Mouse (Mus musculus): ENCODE results near the gene Gnb1. TPM values are rescaled to one million over a fixed set of nuclear protein-coding genes. Genes with fewer than 3 reads are reported as not detected.

Gene Gnb1
- polyA plus RNA-seq, 1 experiment from 2014 or later = 1,179 TPM

- Histone ChIP-seq H3K4me1 (no peaks in the 10 kb centered on the region), H3K4me3 (no peak overlapping the region), H3K9ac (no peak overlapping the region), H3K27ac (no peak overlapping the region), H3K36me3 (replicated peaks) (peaks cover 9% of the 10 kb centered on the region), H3K9me3 (no peaks in the 10 kb centered on the region), H3K4me2 (no peak overlapping the region), H3K27me3 (replicated peaks) (no peaks in the 10 kb centered on the region)
- WGBS = 92% methylated on average over 2 of the region's 2 CpGs
- ATAC-seq (replicated peaks) = no peak
These were observed 82.0 kb downstream of the Gnb1 start for GRCm38 (mm10) chr4:155573155-155573554.

GRCm38 (mm10) chr4:155573876-155574275, 82.7 kb downstream of the Gnb1 start:
- H3K27me3 ChIP-seq (replicated peaks) = no peaks in the 10 kb centered on the region
- H3K9ac ChIP-seq = no peak overlapping the region
- ATAC-seq (replicated peaks) = no peak
- H3K4me2 ChIP-seq = no peak overlapping the region
- H3K9me3 ChIP-seq = no peaks in the 10 kb centered on the region
- H3K36me3 ChIP-seq (replicated peaks) = peaks cover 9% of the 10 kb centered on the region
- H3K4me3 ChIP-seq = no peak overlapping the region
- no peak overlapping the region for H3K27ac ChIP-seq
- no peaks in the 10 kb centered on the region for H3K4me1 ChIP-seq
- 93% methylated on average over 9 of the region's 9 CpGs for WGBS

GRCm38 (mm10) chr4:155574931-155575330, 83.8 kb downstream of the Gnb1 start:
- Histone ChIP-seq H3K27me3 (replicated peaks) (no peaks in the 10 kb centered on the region), H3K36me3 (replicated peaks) (peaks cover 9% of the 10 kb centered on the region), H3K9ac (no peak overlapping the region), H3K4me2 (no peak overlapping the region), H3K27ac (no peak overlapping the region), H3K4me3 (no peak overlapping the region), H3K4me1 (no peaks in the 10 kb centered on the region), H3K9me3 (no peaks in the 10 kb centered on the region)
- no peak for ATAC-seq (replicated peaks)
- WGBS = 91% methylated on average over 11 of the region's 11 CpGs

- Histone ChIP-seq H3K36me3 (replicated peaks) (peaks cover 9% of the 10 kb centered on the region), H3K9ac (no peak overlapping the region), H3K27ac (no peak overlapping the region), H3K4me1 (no peaks in the 10 kb centered on the region), H3K27me3 (replicated peaks) (no peaks in the 10 kb centered on the region), H3K9me3 (no peaks in the 10 kb centered on the region), H3K4me3 (no peak overlapping the region), H3K4me2 (no peak overlapping the region)
- ATAC-seq (replicated peaks) = no peak
- WGBS = 82% methylated on average over 8 of the region's 8 CpGs
These were observed 84.4 kb downstream of the Gnb1 start for GRCm38 (mm10) chr4:155575521-155575920.

- peaks cover 12% of the 10 kb centered on the region for H3K36me3 ChIP-seq (replicated peaks)
- no peak overlapping the region for H3K4me3 ChIP-seq
- H3K4me1 ChIP-seq = no peaks in the 10 kb centered on the region
- H3K9me3 ChIP-seq = no peaks in the 10 kb centered on the region
- H3K4me2 ChIP-seq = no peak overlapping the region
- no peaks in the 10 kb centered on the region for H3K27me3 ChIP-seq (replicated peaks)
- 93% methylated on average over 9 of the region's 9 CpGs for WGBS
- H3K9ac ChIP-seq = no peak overlapping the region
- ATAC-seq (replicated peaks) = no peak
- no peak overlapping the region for H3K27ac ChIP-seq
These were observed 86.0 kb downstream of the Gnb1 start for GRCm38 (mm10) chr4:155577132-155577531.

- H3K4me3 ChIP-seq = no peak overlapping the region
- H3K27me3 ChIP-seq (replicated peaks) = no peaks in the 10 kb centered on the region
- no peaks in the 10 kb centered on the region for H3K9me3 ChIP-seq
- no peak overlapping the region for H3K27ac ChIP-seq
- H3K9ac ChIP-seq = no peak overlapping the region
- ATAC-seq (replicated peaks) = no peak
- peaks cover 12% of the 10 kb centered on the region for H3K36me3 ChIP-seq (replicated peaks)
- WGBS = 96% methylated on average over 5 of the region's 5 CpGs
- no peaks in the 10 kb centered on the region for H3K4me1 ChIP-seq
- no peak overlapping the region for H3K4me2 ChIP-seq
These were observed 86.6 kb downstream of the Gnb1 start for GRCm38 (mm10) chr4:155577741-155578140.

GRCm38 (mm10) chr4:155578336-155579125, 87.4 kb downstream of the Gnb1 start:
- H3K9me3 ChIP-seq = no peaks in the 10 kb centered on the region
- WGBS = 89% methylated on average over 7 of the region's 7 CpGs
- ATAC-seq (replicated peaks) = no peak

GRCm38 (mm10) chr4:155580420-155580819, 89.3 kb downstream of the Gnb1 start:
- H3K4me3 ChIP-seq = no peak overlapping the region
- WGBS = 21% methylated on average over 1 of the region's 1 CpGs
- peaks cover 35% of the 10 kb centered on the region for H3K36me3 ChIP-seq (replicated peaks)
- no peak overlapping the region for H3K27ac ChIP-seq
- no peaks in the 10 kb centered on the region for H3K4me1 ChIP-seq
- H3K4me2 ChIP-seq = no peak overlapping the region
- no peak; the same call in 1 of the 2 replicates for ATAC-seq (replicated peaks)
- H3K9me3 ChIP-seq = no peaks in the 10 kb centered on the region
- no peak overlapping the region for H3K9ac ChIP-seq
- H3K27me3 ChIP-seq (replicated peaks) = no peaks in the 10 kb centered on the region

More at GRCm38 (mm10) chr4:155578336-155579125, 87.4 kb downstream of the Gnb1 start:
- Histone ChIP-seq H3K27me3 (replicated peaks) (no peaks in the 10 kb centered on the region), H3K4me3 (no peak overlapping the region), H3K4me2 (no peak overlapping the region), H3K4me1 (no peaks in the 10 kb centered on the region), H3K36me3 (replicated peaks) (peaks cover 17% of the 10 kb centered on the region), H3K27ac (no peak overlapping the region), H3K9ac (no peak overlapping the region)

- H3K36me3 ChIP-seq (replicated peaks) = peaks cover 38% of the 10 kb centered on the region
- 95% methylated on average over 6 of the region's 6 CpGs for whole genome bisulfite sequencing
These were observed 91.2 kb downstream of the Gnb1 start for GRCm38 (mm10) chr4:155582279-155582905.

GRCm38 (mm10) chr4:155589356-155589755, 98.2 kb downstream of the Gnb1 start:
- no peaks in the 10 kb centered on the region for H3K27me3 ChIP-seq (replicated peaks)
- 93% methylated on average over 5 of the region's 5 CpGs for WGBS

More at GRCm38 (mm10) chr4:155582279-155582905, 91.2 kb downstream of the Gnb1 start:
- Histone ChIP-seq H3K4me3 (no peak overlapping the region), H3K9ac (no peak overlapping the region), H3K27ac (no peak overlapping the region), H3K4me2 (no peak overlapping the region), H3K9me3 (no peaks in the 10 kb centered on the region), H3K27me3 (replicated peaks) (no peaks in the 10 kb centered on the region), H3K4me1 (no peaks in the 10 kb centered on the region)
- ATAC-seq (replicated peaks) = no peak

GRCm38 (mm10) chr4:155591012-155591719, 100.0 kb downstream of the Gnb1 start:
- WGBS = 87% methylated on average over 7 of the region's 7 CpGs
- H3K4me3 ChIP-seq = no peak overlapping the region
- H3K27ac ChIP-seq = no peak overlapping the region
- H3K4me1 ChIP-seq = no peaks in the 10 kb centered on the region
- H3K9me3 ChIP-seq = no peaks in the 10 kb centered on the region
- H3K27me3 ChIP-seq (replicated peaks) = no peaks in the 10 kb centered on the region
- H3K36me3 ChIP-seq (replicated peaks) = peaks cover 37% of the 10 kb centered on the region
- no peak overlapping the region for H3K4me2 ChIP-seq
- no peak for ATAC-seq (replicated peaks)
- no peak overlapping the region for H3K9ac ChIP-seq

More at GRCm38 (mm10) chr4:155589356-155589755, 98.2 kb downstream of the Gnb1 start:
- ATAC-seq (replicated peaks) = no peak
- Histone ChIP-seq H3K4me1 (no peaks in the 10 kb centered on the region), H3K9ac (no peak overlapping the region), H3K4me2 (no peak overlapping the region), H3K27ac (no peak overlapping the region), H3K4me3 (no peak overlapping the region), H3K9me3 (no peaks in the 10 kb centered on the region), H3K36me3 (replicated peaks) (peaks cover 49% of the 10 kb centered on the region)

GRCm38 (mm10) chr4:155593780-155594179, 102.6 kb downstream of the Gnb1 start:
- Histone ChIP-seq H3K36me3 (replicated peaks) (peaks cover 17% of the 10 kb centered on the region), H3K27ac (no peak overlapping the region), H3K4me2 (no peak overlapping the region), H3K27me3 (replicated peaks) (no peaks in the 10 kb centered on the region), H3K9me3 (no peaks in the 10 kb centered on the region), H3K4me3 (no peak overlapping the region), H3K9ac (no peak overlapping the region), H3K4me1 (no peaks in the 10 kb centered on the region)
- no peak for ATAC-seq (replicated peaks)
- WGBS = 63% methylated on average over 1 of the region's 1 CpGs

Data from midbrain, embryonic 15.5 days (tissue).